Mouse (Mus musculus) adipocyte (in vitro differentiated cells): ENCODE measurements at regions not wholly inside any gene's neighbourhood (a gene's known extent, or its start where the extent isn't known, plus 50 kb on each side); places are given as distances from the start of the nearest gene placed in this dataset.

Source experiments
- DNase-seq: peaks from one replicate; pipeline ENCODE4 v3.0.0-alpha.2; 2016; ENCODE audit warnings: low spot score

GRCm38 (mm10) chr9:34323571-34323970 lies 162.1 kb upstream of the Kirrel3 start:
- no peak for DNase-seq

DNA sequence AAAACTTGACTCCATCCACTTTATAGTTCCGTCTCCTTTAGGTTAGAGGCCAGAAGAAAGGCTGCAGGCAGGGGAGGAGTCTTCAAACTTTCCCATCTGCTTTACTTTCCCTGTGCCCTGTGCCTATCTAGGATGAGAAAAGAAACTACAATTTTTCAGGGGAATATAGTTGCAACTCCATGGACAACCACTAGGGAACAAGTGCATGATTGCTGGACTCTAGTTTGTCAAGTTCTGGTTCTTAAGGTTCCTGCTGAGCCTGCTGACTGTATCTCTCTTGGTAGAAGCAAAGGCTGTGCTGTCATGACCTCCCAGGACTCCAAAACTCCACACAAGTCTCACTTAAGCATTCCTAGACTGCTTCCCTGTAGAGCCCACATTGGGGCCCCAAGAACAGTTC lies 157.0 kb upstream of the Kirrel3 start:
- DNase-seq, result no peak

DNA sequence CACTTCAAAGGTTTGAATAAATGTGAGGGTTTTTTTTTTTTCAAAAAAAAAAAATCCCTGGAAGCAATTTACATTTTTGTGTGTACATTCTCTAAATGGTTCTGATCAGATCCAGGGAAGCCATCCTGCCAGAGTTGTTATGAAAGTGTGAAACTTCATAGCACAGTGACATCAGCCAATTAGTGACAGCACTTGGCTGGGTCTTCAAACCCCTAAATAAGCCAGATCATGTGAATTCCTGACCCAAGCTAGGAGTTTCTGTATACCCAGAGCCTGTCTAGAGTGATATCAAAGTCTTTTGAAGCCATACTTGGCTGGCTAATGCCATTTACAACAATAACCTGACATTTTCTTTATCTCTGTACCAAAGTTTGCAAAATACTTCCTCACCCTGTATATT lies 151.6 kb upstream of the Kirrel3 start:
- DNase-seq, result no peak

DNA sequence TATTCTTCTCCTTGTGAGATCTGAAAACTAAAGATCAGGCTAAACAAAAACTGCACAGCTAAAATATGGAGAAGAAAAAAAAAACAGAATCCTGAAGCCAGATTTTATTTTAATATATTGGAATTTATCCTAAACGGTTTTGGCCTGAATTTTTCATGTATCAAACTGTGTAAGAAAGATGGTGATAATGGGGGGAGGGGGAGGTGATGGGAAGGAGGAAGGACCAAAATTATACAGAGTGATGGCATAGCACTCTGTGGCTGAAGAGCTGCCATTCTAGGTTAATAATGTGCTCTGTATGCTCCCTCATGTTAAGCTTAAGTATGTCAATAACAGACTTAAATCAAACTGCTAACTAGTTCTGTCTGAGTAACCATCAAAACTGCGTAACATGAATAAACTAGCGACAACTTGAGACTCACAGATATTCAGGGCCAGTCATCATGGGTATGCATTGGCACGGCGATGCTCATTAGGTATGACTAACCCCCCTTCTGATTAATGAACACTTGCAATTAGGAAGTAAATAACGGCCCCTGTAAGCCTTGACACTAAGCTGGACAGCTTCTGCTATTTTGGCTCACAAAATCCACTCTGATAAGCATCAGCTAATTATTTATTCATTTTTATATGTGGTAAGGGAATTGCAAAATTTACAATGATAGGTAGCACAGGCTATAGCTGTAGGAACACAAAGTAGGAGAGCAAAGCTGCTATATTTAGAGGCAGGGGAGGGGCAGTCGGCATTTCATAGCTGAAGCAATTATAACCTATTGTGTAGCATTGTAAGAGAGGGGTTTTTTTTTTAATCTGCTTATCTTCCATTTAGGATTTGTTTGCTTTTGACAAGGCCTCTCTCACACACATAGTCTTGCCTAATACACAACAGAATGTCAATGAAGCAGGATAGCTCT lies 150.9 kb upstream of the Kirrel3 start:
- no peak for DNase-seq

GRCm38 (mm10) chr9:34348442-34348841 lies 137.3 kb upstream of the Kirrel3 start:
- no peak for DNase-seq

DNA sequence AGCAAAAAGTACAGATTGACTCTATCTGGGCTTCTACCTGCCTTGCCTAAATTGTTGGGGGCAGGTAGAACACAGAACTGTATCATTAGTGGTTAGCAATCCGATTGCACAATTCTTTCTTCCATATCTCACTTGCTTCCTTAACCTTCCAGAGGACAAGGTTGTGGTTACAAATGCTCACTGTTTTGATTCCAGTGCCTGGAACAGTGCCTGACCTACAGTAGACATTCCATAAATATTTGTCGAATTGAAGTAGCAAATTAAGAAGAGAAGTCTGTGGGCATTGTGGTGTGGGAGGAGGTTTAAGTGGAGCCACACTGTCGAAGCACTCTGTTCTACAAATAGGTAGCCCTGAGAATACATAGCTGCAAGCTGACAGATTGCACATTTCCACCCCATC lies 135.7 kb upstream of the Kirrel3 start:
- DNase-seq, result no peak

DNA sequence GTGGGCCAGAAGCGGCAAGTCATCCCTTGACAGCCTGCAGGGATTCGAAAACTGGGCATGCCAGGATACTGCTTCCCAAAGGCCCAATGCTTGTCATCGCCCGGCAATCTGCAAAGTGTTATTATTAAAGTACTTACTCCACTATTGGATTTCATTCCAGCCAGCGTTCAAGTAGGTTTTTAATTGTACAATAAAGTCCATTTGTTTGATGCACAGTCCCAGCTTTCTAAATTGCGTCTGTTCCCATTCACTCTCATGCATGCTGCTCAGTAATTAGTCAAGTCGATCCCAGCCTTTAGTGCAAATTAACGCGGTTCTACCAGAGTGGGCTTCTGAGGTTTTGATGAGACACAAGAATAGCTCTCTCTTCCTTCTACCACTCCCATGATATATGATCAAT lies 131.9 kb upstream of the Kirrel3 start:
- no peak for DNase-seq

DNA sequence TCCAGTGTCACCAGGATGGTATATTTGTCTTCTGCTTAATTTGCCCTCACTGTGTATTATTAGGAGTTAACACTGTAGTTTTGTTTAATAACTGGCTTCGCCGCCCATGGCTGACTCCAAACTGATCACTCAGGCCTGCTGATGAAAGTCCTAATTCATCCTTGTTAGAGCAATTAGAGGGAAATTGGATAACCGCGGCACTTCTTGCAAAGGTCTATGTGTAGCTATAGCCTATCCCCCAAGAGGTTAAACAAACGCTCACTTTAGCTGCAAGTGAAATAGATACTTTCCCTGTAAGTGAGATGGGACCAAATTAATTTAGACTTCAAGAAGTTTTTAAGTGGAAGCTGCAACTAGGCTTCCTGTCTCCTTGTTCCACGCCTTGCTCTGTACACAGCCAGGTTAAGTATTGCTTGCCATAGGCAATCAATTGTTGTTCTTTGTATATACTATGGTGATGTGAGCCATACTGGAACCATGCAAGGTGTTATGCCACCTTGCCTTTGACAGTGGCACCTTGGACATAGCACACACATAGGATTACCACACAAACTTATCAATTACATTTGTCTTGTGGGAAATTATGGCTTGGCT lies 130.9 kb upstream of the Kirrel3 start:
- no peak for DNase-seq

DNA sequence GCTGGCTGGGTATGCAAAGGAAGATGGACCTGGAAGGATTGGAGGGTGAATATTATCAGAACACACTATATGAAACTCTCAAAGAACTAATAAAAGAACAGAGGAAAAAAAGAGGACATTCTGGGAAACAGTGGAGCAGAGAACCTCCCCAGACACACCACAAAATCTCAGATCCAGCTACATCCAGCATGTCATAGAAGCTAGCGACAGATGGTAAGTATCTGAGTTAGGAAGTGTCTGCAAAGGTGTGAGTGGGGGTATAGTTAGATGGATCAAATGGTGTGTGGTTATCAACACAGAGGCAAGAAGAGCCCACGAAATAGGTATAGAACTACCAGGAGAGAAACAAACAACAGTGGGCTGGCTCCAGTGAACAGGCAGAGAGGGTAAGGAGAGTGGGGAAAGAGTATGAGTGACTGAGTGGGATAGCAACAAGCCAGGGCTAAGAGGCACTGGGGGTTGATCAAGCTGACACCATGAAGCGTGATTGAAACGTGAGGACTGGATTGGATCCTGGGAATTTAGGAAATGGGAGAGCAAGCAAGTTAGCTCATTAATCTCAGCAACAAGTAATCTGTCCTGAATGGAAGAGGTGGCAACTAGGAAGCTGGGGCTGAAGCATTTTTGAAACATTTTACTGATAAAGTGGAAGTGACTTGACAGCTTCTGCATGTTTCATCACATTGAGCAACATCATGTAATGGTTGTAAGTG lies 114.9 kb upstream of the Kirrel3 start:
- no peak for DNase-seq

GRCm38 (mm10) chr9:34375187-34375586 lies 110.5 kb upstream of the Kirrel3 start:
- DNase-seq, result no peak

GRCm38 (mm10) chr9:34380008-34380407 lies 105.7 kb upstream of the Kirrel3 start:
- DNase-seq, result peak; percentile 51

DNA sequence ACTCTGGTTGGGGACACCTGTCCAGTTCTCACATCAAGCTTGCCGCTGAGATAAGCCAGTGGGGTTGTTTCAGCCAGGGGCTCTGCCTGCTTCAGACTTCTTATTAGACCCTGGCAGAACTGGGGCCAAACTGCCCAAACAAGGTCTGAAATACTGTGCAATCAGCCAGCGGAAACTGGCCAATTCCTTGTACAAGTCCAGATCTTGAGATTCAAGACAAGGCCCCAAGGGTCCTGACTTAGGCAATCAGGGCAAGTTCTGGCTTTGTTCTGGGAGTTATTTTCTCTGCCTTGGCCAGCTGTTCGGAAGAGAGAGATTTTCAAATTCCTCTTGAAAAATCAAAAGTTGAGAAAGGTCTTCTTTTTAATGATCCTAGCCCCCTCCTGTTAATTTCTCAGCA lies 104.1 kb upstream of the Kirrel3 start:
- DNase-seq, result peak; percentile 36

DNA sequence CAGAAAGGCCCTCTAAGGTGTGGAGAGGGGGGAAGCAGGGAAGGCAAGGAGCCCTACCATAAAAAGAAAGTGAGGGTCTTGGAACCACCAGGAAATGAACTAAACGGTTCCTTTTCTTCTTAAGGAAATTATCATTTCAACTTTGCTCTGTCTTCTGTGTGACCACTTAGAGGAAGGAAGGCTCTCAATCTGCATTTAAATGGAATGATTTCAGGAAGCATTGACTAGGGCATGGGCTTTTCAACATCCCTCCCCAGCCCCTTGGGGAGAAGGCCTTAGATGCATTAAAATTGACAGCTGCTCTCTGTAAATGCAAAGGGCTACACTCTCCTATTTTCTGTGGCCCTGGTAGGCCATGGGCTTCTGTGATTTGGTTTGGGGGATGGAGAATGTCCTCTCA lies 103.5 kb upstream of the Kirrel3 start:
- DNase-seq, result no peak

GRCm38 (mm10) chr9:34386071-34386470 lies 99.6 kb upstream of the Kirrel3 start:
- DNase-seq, result no peak

DNA sequence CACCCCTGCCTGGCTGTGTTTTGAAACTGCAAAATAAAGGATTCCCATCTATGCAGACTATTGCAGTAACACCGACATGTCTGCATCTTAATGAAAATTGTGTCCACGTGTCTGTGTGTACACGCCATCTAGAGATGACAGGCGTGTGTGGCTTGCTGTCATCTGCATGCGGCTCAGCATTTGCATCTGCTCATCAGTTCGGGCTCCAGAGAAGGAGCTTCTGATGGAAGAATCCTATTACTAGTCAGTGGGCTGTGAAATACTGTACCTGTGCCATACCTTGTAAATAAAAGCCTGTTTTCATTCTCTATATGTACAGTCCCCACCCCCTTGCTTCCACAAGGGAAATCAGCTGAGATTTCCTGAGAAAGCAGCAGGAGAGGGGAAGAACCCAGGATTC lies 92.7 kb upstream of the Kirrel3 start:
- no peak for DNase-seq

GRCm38 (mm10) chr9:34395839-34396804 lies 89.6 kb upstream of the Kirrel3 start:
- DNase-seq, result no peak

GRCm38 (mm10) chr9:34411699-34412098 lies 74.0 kb upstream of the Kirrel3 start:
- DNase-seq, result no peak

GRCm38 (mm10) chr9:34416153-34416552 lies 69.5 kb upstream of the Kirrel3 start:
- DNase-seq, result no peak

GRCm38 (mm10) chr9:34418100-34418499 lies 67.6 kb upstream of the Kirrel3 start:
- DNase-seq, result no peak

DNA sequence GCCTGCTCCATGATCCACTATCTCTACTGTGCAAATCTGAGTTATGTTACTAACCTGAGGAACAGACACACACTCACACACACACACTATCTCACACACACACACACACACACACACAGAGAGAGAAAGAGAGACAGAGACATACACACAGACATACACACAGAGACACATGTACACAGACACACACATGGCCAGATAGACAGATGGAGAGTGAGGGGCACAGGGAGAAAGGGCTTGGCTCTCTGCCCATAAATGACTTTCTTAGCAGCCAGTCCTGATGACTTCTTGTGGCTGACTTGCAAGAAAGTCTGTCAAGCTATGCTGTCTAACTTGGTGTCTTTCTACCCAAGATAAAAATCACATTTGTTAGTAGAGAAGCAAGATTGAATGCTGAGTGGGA lies 63.7 kb upstream of the Kirrel3 start:
- no peak for DNase-seq

DNA sequence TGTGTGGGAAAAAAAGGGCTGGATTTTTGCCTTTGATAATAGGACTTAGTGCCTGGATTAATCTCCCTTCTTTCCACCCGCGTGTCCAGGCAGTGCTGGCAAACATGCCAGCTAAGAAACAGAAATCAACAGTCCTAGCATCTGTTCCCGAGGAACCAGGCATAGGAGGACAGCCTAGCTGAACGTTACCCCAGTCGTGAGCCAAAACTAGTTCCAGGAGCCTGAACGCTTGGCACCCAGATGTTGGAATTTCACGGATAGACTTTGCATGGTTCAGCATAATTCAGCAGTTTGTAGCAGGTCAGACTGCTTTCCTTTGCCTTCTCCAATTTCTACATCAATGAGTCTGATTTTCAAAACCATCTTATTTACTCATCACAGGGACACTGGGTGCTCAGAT lies 62.6 kb upstream of the Kirrel3 start:
- no peak for DNase-seq

GRCm38 (mm10) chr9:34426589-34426988 lies 59.1 kb upstream of the Kirrel3 start:
- DNase-seq, result peak; percentile 51
